8 mouse cellular contexts compared by ENCODE assay signal in the genomic region with DNA sequence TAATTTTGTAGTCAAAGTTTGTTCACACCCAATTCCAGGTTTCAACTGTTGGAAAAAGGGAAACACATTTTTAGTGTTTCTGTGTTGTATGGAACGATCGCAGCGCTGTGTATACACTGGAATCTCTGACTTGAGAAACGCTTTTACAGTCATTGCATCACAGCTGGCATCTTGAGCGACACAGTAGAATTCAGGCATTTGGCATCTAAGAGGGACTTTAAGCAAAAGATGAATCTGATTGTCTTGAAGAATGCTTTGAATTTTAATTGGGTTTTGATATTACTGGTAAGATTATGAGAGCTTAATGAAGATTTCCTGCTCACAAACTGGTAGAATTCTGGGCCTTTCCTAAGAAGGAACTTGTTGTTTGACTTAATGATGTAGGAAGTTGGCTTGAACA. TPM values are rescaled to one million over a fixed set of nuclear protein-coding genes. Genes with fewer than 3 reads are reported as not detected.
DNase-seq lines count a peak whose midpoint lies in the region; ATAC-seq and TF ChIP-seq lines count a peak whose summit lies in the region.

No protein-coding gene starts in this region.

- peaks cover 0 to 2% of the 10 kb centered on the region in 2 experiments; a peak in 1 of 4 replicates for H3K4me1 ChIP-seq in ES-E14 (ENCODE audit: control insufficient read depth in 2 of 2, insufficient read depth in 2 of 2, low read length in 2 of 2, poor library complexity in 1 of 2)
- peaks cover 31% of the 10 kb centered on the region; the same call in 1 of the 2 replicates for H3K4me1 ChIP-seq in heart, postnatal 0 days (ENCODE audit: control insufficient read depth, insufficient read depth)

- in situ Hi-C loops in ES-E14 (cut with MboI; ENCODE audit: low sequenced_read_pairs in 2 of 2, unreplicated experiment in 2 of 2): no loop called here

- no peak for ATAC-seq in CD4-positive, CD25-positive, alpha-beta regulatory T cell, adult 4 months
- ATAC-seq in heart, postnatal 0 days (ENCODE audit: insufficient read depth, low read depth): no peak
- ATAC-seq in frontal cortex, adult (ENCODE audit: low TSS enrichment): no peak

- no peak for TF ChIP-seq CTCF in heart, postnatal 0 days (IDR thresholded peaks at IDR 0.05; ENCODE audit: low read depth)

- H3K4me3 ChIP-seq in ES-E14 (ENCODE audit: insufficient read depth in 1 of 2, low read depth in 1 of 2, low read length in 2 of 2, poor library complexity in 1 of 2, severe bottlenecking in 1 of 2): peak overlapping the region; percentile 80 to 95
- H3K4me3 ChIP-seq in heart, postnatal 0 days (ENCODE audit: low read depth, low read length): peak overlapping the region; percentile 74

- WGBS in heart, postnatal 0 days: 19% methylated on average over 5 of the region's 5 CpGs

- DNase-seq in CD4-positive, CD25-positive, alpha-beta regulatory T cell, adult 2 months (ENCODE audit: low read depth, low spot score): peak; percentile 8
- DNase-seq in ES-E14 (ENCODE audit: low read depth, low spot score): no peak
- peak; percentile 5 for DNase-seq in heart, postnatal 0 days (ENCODE audit: low spot score)
- peak; percentile 10 for DNase-seq in lung, postnatal 10 days
- no peak for DNase-seq in cerebellum, adult 11-12 months
- DNase-seq in left cerebral cortex, adult 8-10 months (ENCODE audit: low spot score in 2 of 2): no peak

- H3K27ac ChIP-seq in ES-E14 (ENCODE audit: insufficient read depth, low read depth, low read length, poor library complexity, severe bottlenecking): no peak overlapping the region
- H3K27ac ChIP-seq in heart, postnatal 0 days (ENCODE audit: low read depth): no peak overlapping the region

- H3K9me3 ChIP-seq in ES-E14 (ENCODE audit: control insufficient read depth, insufficient read depth, low read depth, low read length): no peaks in the 10 kb centered on the region
- H3K9me3 ChIP-seq in heart, postnatal 0 days (replicated peaks; ENCODE audit: control insufficient read depth, low read length): no peaks in the 10 kb centered on the region

- H3K36me3 ChIP-seq in ES-E14 (ENCODE audit: control insufficient read depth, insufficient read depth, low read length, poor library complexity, severe bottlenecking): no peaks in the 10 kb centered on the region
- no peaks in the 10 kb centered on the region for H3K36me3 ChIP-seq in heart, postnatal 0 days (replicated peaks; ENCODE audit: control insufficient read depth, insufficient read depth, low read length)

- no peak for TF ChIP-seq EP300 in heart, postnatal 0 days (IDR thresholded peaks at IDR 0.05; ENCODE audit: low read depth)

- no peaks in the 10 kb centered on the region for H3K27me3 ChIP-seq in heart, postnatal 0 days (ENCODE audit: control insufficient read depth, insufficient read depth, low read length)

- H3K4me2 ChIP-seq in heart, postnatal 0 days (ENCODE audit: low read depth, low read length): peak overlapping the region; percentile 69

- no peak overlapping the region for H3K9ac ChIP-seq in ES-E14 (ENCODE audit: insufficient read depth, low read depth, low read length, poor library complexity, severe bottlenecking)
- H3K9ac ChIP-seq in heart, postnatal 0 days (replicated peaks; ENCODE audit: low read depth, low read length): peak overlapping the region; percentile 74; the same call in 1 of the 2 replicates

TF ChIP-seq in ES-E14, 5 proteins besides CTCF, POLR2A, EP300 and RAD21:
- TF ChIP-seq ZNF384 (IDR thresholded peaks at IDR 0.05; ENCODE audit: low read depth, low read length) (no peak), MAFK (IDR thresholded peaks at IDR 0.05; ENCODE audit: insufficient read depth, low read depth, low read length) (no peak), CHD2 (IDR thresholded peaks at IDR 0.05; ENCODE audit: low read depth, low read length) (no peak), ZC3H11A (IDR thresholded peaks at IDR 0.05; ENCODE audit: borderline replicate concordance, low read depth, low read length) (no peak), HCFC1 (IDR thresholded peaks at IDR 0.05; ENCODE audit: borderline replicate concordance, insufficient read depth, low read length) (no peak)

RNA-seq across cellular contexts. Expression of a gene that starts 1.3 kb away (rescaled TPM):
- 10 to 100 TPM; 16.2 to 18.0 TPM for polyA plus RNA-seq in CD4-positive, CD25-positive, alpha-beta regulatory T cell, adult 4 months (2017; shearing (Covaris generic))
- 75.7 and 92.3 TPM in 2 replicates for total RNA-seq in ES-E14 (2012; rRNA removed)
- total RNA-seq in heart, postnatal 0 days (2014; rRNA removed; ENCODE audit: low replicate concordance): 85.1 and 139 TPM in 2 replicates
- polyA plus RNA-seq in heart, postnatal 0 days (2015; fragmentation: Nextera tagmentation; extraction: Ambion mirVana): 28.2 and 32.1 TPM in 2 replicates
- 100 to 1,000 TPM; 110 to 141 (median 129) TPM for total RNA-seq in left cerebral cortex, adult 8-10 months (2022)

Comparison
In these comparisons a context has a peak if more than half of its experiments do, and no peak if none do; other contexts are left out.
1. DNase-seq: peak in CD4-positive, CD25-positive, alpha-beta regulatory T cell, adult 2 months (single experiment), heart, postnatal 0 days (single experiment) and lung, postnatal 10 days (single experiment); none in ES-E14 (single experiment), cerebellum, adult 11-12 months (single experiment) and left cerebral cortex, adult 8-10 months (0 of 2).